Mouse (Mus musculus) forelimb bud, embryonic 11.5 days (tissue): ENCODE results near the gene Smyd4.
A peak's percentile ranks its signal among the peaks of the same experiment; 100 is the strongest.

Source experiments
- DNase-seq: peaks from one replicate; pipeline ENCODE4 v3.0.0-alpha.2; 2012; ENCODE audit warnings: low read depth, low spot score

Smyd4 gene

GRCm38 (mm10) chr11:75452812-75453557 lies 104.8 kb downstream of the Smyd4 start:
- DNase-seq = no peak

- DNase-seq = peak; percentile 88
These were observed 106.0 kb downstream of the Smyd4 start, which contains the start of gene Wdr81 for GRCm38 (mm10) chr11:75453991-75454930. Gene Wdr81 (minus strand): TSS chr11:75454717.
